Mouse (Mus musculus): ENCODE measurements around the gene Nr2e3.

GRCm38 (mm10) chr9:59991407-59991806, 30.9 kb upstream of the Nr2e3 start:
- TF ChIP-seq POLR2A (IDR thresholded peaks at IDR 0.05; ENCODE audit: control insufficient read depth, extremely low read depth, insufficient read depth, low read length, poor library complexity) (no peak), CTCF (IDR thresholded peaks at IDR 0.05; ENCODE audit: borderline replicate concordance, control insufficient read depth, extremely low read depth, insufficient read depth, low read length, poor library complexity) (no peak)

Data from thymus, adult 2 months (tissue).